Mouse (Mus musculus) embryonic fibroblast, embryonic 13.5 days (primary cell): ENCODE data around the gene Plekhg2.

Experiments used
- CTCF ChIP-seq: IDR thresholded peaks from 2 replicates; pipeline ENCODE4 v1.5.1; 2011; ENCODE audit warnings: mild to moderate bottlenecking, control low read depth, low read length, moderate library complexity, borderline replicate concordance; ENCODE audit not compliant: insufficient read depth
- POLR2A ChIP-seq: IDR thresholded peaks from 2 replicates; pipeline ENCODE4 v1.6.1; 2011; ENCODE audit warnings: low read depth, mild to moderate bottlenecking, control low read depth, low read length, moderate library complexity

DNA sequence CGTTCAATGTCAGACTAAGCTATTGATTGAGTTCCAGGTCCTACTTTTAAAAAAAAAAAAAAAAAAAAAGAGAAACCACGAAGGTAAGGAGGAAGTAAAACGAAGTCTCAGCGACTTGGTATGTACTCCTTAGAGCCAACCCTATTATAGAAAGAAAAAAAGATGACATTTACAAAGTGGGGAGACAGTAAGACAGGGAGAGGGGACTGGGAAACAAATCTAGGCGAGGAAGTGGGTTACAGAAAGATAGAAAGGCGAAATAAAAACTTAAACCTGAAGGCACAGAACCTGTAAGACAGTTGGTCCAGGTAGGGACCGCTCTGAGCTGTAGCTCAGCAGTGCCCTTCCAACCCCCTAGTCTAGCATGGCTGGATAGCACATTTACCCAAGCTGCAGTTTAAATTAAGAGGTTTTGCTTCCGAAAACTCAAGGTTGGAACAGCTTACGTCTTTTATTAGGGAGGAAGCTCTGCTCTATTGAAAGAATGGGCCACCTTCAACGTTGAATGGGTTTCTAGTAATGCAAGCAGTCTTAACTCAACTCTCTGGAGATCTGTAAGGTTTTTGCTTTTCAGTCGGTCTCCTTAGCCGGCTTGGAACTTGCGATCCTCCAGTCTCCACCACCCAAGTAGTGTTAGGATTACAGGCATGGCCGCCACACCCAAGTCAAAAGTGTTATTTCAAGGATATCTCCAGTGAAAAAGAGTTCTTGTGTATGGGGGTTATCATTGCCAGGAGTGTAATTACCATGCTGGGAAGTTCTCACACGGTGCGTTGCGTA lies 8.0 kb upstream of the Plekhg2 start, which contains the start of gene Zfp36:
- TF ChIP-seq CTCF: no peak
- no peak; the same call in 1 of the 2 replicates for TF ChIP-seq POLR2A
